Mouse (Mus musculus): ENCODE results near the gene Gna11. TPM values are rescaled to one million over a fixed set of nuclear protein-coding genes. Genes with fewer than 3 reads are reported as not detected.

The Gna11 gene
- polyA plus RNA-seq, 1 experiment from 2014 or later, result 77.1 TPM

DNA sequence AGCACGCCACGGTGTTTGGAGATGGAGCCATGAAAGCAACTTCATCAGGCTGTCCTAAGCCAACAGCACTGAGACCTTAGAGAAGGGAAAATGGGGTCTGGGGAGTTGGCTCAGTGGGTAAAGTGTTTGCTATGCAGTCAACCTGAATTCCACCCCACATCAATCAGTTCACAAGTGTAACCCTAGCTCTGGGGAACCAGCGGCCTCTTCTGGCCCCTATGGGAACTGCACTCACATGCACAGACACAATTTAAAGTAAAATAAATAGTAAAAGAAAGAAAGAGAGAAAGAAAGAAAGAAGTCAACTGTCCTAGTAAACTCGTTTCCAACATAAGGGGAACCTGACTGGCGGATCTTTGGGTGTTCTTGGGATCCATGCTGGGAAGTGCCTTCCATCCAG, 31.2 kb downstream of the Gna11 start:
- Histone ChIP-seq H3K9me3 (no peaks in the 10 kb centered on the region), H3K4me3 (replicated peaks) (no peak overlapping the region), H3K27me3 (peaks cover 15% of the 10 kb centered on the region), H3K4me2 (replicated peaks) (no peak overlapping the region), H3K4me1 (replicated peaks) (no peaks in the 10 kb centered on the region), H3K9ac (replicated peaks) (no peak overlapping the region), H3K36me3 (no peaks in the 10 kb centered on the region), H3K27ac (no peak overlapping the region)
- WGBS, result 82% methylated on average over 5 of the region's 5 CpGs
- no peak for ATAC-seq

DNA sequence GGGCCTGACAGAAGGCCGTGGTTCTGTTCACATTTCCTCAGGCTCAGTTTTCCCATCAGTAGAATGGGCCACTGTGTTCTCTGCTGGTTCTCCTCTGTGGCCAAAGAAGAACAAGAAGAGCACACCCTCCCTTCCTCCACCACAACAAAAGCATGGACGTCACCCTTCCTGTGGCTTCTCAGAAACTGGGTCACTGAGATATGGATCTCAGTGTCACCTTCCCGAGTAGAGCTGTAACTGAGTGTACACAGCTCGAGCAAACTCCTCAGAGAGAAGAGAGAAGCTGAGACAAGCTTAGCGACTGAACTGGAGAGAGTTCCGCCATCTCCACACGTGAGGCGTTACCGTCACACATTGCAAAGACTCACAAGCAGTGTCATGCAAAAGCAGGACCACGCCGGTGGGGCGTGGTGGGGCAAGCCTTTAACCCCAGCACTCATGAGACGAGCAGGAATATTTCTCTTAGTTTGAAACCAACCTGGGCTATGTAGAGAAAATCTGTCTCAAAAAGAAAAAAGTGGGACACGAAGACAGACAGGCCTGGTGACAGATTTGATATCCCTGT, 34.7 kb downstream of the Gna11 start:
- no peak overlapping the region for H3K4me3 ChIP-seq (replicated peaks)
- 81% methylated on average over 14 of the region's 14 CpGs for WGBS

GRCm38 (mm10) chr10:81507691-81508489, 37.1 kb downstream of the Gna11 start:
- Histone ChIP-seq H3K9me3 (no peaks in the 10 kb centered on the region), H3K4me3 (replicated peaks) (no peak overlapping the region), H3K27ac (no peak overlapping the region), H3K4me1 (replicated peaks) (0 out of 2 replicates have a peak, but pooled peaks cover 1% of the 10 kb centered on the region), H3K36me3 (no peaks in the 10 kb centered on the region), H3K27me3 (peaks cover 24% of the 10 kb centered on the region), H3K4me2 (replicated peaks) (no peak overlapping the region), H3K9ac (replicated peaks) (no peak overlapping the region)
- ATAC-seq, result no peak
- 81% methylated on average over 13 of the region's 13 CpGs for WGBS

More for the DNA sequence above, 34.7 kb downstream of the Gna11 start:
- Histone ChIP-seq H3K4me1 (replicated peaks) (no peaks in the 10 kb centered on the region), H3K27ac (no peak overlapping the region), H3K9me3 (no peaks in the 10 kb centered on the region), H3K27me3 (peaks cover 17% of the 10 kb centered on the region), H3K36me3 (no peaks in the 10 kb centered on the region), H3K9ac (replicated peaks) (no peak overlapping the region), H3K4me2 (replicated peaks) (no peak overlapping the region)
- ATAC-seq, result no peak

DNA sequence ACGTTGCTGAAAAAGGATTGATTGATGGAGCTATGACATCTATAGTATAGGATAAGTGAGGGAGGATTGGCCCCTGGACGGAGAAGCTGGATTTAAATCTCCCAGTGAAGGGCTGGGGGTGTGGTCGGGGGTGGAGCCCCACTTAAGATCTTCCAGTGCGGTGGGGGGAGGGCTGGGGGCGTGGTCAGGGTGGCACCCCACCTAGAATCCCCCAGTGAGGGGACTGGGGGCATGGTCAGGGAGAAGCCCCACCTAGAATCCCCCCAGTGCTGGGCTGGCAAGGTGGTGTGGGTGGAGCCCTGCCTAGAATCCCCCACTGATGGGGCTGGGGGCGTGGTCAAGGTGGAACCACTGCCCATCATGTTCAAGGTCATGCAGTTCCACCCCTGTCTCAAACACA, 37.9 kb downstream of the Gna11 start:
- Histone ChIP-seq H3K27ac (no peak overlapping the region), H3K4me1 (replicated peaks) (0 out of 2 replicates have a peak, but pooled peaks cover 3% of the 10 kb centered on the region), H3K27me3 (peaks cover 19% of the 10 kb centered on the region), H3K4me3 (replicated peaks) (no peak overlapping the region), H3K9ac (replicated peaks) (no peak overlapping the region), H3K36me3 (no peaks in the 10 kb centered on the region), H3K4me2 (replicated peaks) (no peak overlapping the region), H3K9me3 (no peaks in the 10 kb centered on the region)
- ATAC-seq, result no peak
- WGBS, result 31% methylated on average over 6 of the region's 6 CpGs

- Histone ChIP-seq H3K4me1 (replicated peaks) (0 out of 2 replicates have a peak, but pooled peaks cover 3% of the 10 kb centered on the region), H3K4me2 (replicated peaks) (no peak overlapping the region), H3K36me3 (no peaks in the 10 kb centered on the region), H3K9me3 (no peaks in the 10 kb centered on the region), H3K27ac (no peak overlapping the region), H3K9ac (replicated peaks) (no peak overlapping the region), H3K4me3 (replicated peaks) (no peak overlapping the region), H3K27me3 (peaks cover 14% of the 10 kb centered on the region; the same call in 1 of the 2 replicates)
- WGBS, result 82% methylated on average over 15 of the region's 15 CpGs
- no peak for ATAC-seq
Observed at GRCm38 (mm10) chr10:81505016-81505664, 39.9 kb downstream of the Gna11 start.

GRCm38 (mm10) chr10:81502658-81503057, 42.3 kb downstream of the Gna11 start:
- 0 out of 2 replicates have a peak, but pooled peaks cover 3% of the 10 kb centered on the region for H3K4me1 ChIP-seq (replicated peaks)
- H3K4me3 ChIP-seq (replicated peaks), result peak overlapping the region; percentile 38
- WGBS, result 10% methylated on average over 36 of the region's 36 CpGs
- peak; percentile 53 for ATAC-seq
- H3K36me3 ChIP-seq, result no peaks in the 10 kb centered on the region
- H3K27ac ChIP-seq, result no peak overlapping the region
- H3K4me2 ChIP-seq (replicated peaks), result peak overlapping the region; percentile 64
- peaks cover 11% of the 10 kb centered on the region; the same call in 1 of the 2 replicates for H3K27me3 ChIP-seq
- no peaks in the 10 kb centered on the region for H3K9me3 ChIP-seq
- peak overlapping the region; percentile 63 for H3K9ac ChIP-seq (replicated peaks)

GRCm38 (mm10) chr10:81501863-81502262, 43.1 kb downstream of the Gna11 start:
- Histone ChIP-seq H3K4me3 (replicated peaks) (no peak overlapping the region), H3K9ac (replicated peaks) (no peak overlapping the region), H3K27me3 (peaks cover 11% of the 10 kb centered on the region; the same call in 1 of the 2 replicates), H3K4me1 (replicated peaks) (peaks cover 9% of the 10 kb centered on the region), H3K9me3 (no peaks in the 10 kb centered on the region), H3K27ac (no peak overlapping the region), H3K4me2 (replicated peaks) (no peak overlapping the region), H3K36me3 (no peaks in the 10 kb centered on the region)
- ATAC-seq, result no peak
- WGBS, result 83% methylated on average over 5 of the region's 5 CpGs

DNA sequence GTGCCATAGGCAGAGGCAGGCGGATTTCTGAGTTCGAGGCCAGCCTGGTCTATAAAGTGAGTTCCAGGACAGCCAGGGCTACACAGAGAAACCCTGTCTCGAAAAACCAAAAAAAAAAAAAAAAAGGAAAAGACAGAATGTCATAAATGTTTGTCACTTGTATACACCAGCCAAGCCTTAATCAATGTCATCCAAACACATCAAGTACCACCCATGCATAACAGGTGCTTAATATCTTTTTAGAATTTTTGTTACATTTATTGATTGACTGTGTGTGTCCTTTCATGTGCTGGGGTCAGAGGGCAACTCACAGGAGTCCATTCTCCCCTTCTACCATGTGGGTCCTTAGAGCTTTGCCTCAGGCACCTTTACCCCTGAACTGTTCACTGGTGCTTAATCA, 45.0 kb downstream of the Gna11 start, which contains the start of gene S1pr4:
Gene S1pr4, minus strand, starts transcription at position 101 of the 400 bp plus-strand sequence.
- ATAC-seq, result no peak
- no peak within 1 kb of the TSS for H3K27ac ChIP-seq
- WGBS, result 93% methylated on average over 3 of the region's 3 CpGs
- H3K9ac ChIP-seq (replicated peaks), result 0 out of 2 replicates have a peak within 1 kb of the TSS, but pooled peaks have one; percentile 21
- no peak within 1 kb of the TSS for H3K4me2 ChIP-seq (replicated peaks)
- H3K4me3 ChIP-seq (replicated peaks), result no peak within 1 kb of the TSS
- no peaks in the 10 kb centered on the region for H3K36me3 ChIP-seq
- peaks cover 16% of the 10 kb centered on the region for H3K4me1 ChIP-seq (replicated peaks)
- H3K9me3 ChIP-seq, result no peaks in the 10 kb centered on the region
- peaks cover 11% of the 10 kb centered on the region; the same call in 1 of the 2 replicates for H3K27me3 ChIP-seq

DNA sequence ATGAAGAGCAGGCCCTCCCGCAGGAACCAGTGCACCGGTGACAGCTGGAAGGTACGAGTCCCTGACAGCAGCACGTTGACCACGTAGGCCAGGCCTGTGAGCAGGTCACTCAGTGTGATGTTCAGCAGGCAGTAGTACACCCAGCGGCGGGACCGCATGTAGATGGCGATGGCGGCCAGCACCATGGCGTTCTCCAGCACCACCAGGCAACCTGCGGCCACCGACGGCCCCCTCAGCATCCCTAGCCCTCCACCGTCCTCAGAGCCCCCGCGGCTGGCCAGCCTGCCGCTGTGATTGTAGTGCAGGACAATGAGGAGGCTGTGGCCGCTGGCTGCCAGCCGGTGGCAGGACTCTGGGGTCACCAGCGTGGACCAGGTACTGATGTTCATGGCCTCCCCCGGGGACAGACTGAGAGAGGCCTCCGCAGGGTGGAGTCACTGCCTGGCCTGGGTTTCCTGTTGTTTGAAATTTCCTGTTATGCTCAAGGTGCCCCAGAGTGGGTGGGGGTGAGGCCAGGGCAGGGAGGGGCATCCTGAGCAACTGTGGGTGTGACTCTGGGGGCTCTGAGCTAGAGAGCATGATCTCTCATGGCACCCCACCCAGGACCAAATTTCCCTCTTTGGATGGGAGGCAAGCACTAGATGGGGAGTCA, 45.6 kb downstream of the Gna11 start:
- Histone ChIP-seq H3K4me3 (replicated peaks) (no peak overlapping the region), H3K27me3 (peaks cover 11% of the 10 kb centered on the region; the same call in 1 of the 2 replicates), H3K9me3 (no peaks in the 10 kb centered on the region), H3K4me2 (replicated peaks) (no peak overlapping the region), H3K27ac (no peak overlapping the region), H3K4me1 (replicated peaks) (peaks cover 23% of the 10 kb centered on the region), H3K9ac (replicated peaks) (0 out of 2 replicates have a peak overlapping the region, but pooled peaks have one; percentile 21), H3K36me3 (no peaks in the 10 kb centered on the region)
- WGBS, result 76% methylated on average over 23 of the region's 23 CpGs
- no peak for ATAC-seq

- Histone ChIP-seq H3K4me3 (replicated peaks) (no peak overlapping the region), H3K27me3 (peaks cover 8% of the 10 kb centered on the region; the same call in 1 of the 2 replicates), H3K9ac (replicated peaks) (0 out of 2 replicates have a peak overlapping the region, but pooled peaks have one; percentile 21), H3K4me1 (replicated peaks) (peaks cover 25% of the 10 kb centered on the region), H3K36me3 (0 out of 2 replicates have a peak, but pooled peaks cover 2% of the 10 kb centered on the region), H3K27ac (no peak overlapping the region), H3K9me3 (no peaks in the 10 kb centered on the region), H3K4me2 (replicated peaks) (no peak overlapping the region)
- no peak for ATAC-seq
- 86% methylated on average over 38 of the region's 38 CpGs for WGBS
Observed at GRCm38 (mm10) chr10:81498316-81499249, 46.4 kb downstream of the Gna11 start.
